Mouse (Mus musculus): ENCODE data around the gene Adam15.

GRCm38 (mm10) chr3:89365486-89366414 lies 16.0 kb upstream of the Adam15 start:
- TF ChIP-seq CTCF (IDR thresholded peaks at IDR 0.05; ENCODE audit: low read depth) = no peak
- no peak for TF ChIP-seq EP300 (IDR thresholded peaks at IDR 0.05; ENCODE audit: low read depth)

Measured in liver, postnatal 0 days (tissue).